Mouse (Mus musculus): ENCODE measurements around the gene Prr7.

Gene Prr7

DNA sequence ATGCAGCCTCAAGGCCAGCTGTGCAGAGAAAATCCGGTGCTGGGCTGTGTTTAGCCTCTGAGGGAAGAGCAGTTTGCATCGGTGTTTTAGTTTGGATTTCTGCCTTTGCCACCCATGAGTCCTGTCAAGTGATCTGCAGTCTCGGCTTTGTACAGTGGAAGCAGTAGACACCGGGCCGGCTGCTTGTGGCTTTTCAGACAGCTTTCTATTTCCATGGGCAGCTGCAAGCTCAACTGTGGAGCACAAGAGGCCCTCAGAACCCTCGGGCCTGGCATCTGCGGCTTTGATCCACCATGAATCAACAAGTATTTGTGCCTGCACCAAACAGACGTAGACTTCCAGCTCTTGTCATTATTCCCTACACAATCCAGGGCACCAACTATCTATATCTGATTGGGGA lies 38.3 kb downstream of the Prr7 start:
- in situ Hi-C loops (cut with MboI; ENCODE audit: low sequenced_read_pairs), result no loop called here

DNA sequence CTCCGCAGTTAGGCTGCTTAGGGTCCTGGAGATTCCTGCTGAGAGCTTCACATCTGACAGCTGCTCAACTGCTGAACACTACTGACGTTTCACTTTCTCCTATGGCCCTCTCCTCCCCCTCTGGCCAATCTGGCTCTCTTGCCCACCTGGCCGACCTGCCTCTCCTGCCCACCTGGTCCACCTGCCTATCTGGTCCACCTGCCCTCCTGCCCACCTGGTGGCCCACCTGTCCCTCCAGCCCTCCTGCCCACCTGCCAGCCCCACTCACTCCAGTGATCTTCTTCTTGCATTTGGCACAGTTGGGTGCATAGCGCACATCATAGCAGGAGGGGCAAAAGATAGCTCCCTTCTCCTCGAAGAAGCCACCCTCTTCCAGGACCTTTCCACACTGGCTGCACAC lies 40.3 kb downstream of the Prr7 start:
- in situ Hi-C loops (cut with MboI; ENCODE audit: low sequenced_read_pairs), result no loop called here

DNA sequence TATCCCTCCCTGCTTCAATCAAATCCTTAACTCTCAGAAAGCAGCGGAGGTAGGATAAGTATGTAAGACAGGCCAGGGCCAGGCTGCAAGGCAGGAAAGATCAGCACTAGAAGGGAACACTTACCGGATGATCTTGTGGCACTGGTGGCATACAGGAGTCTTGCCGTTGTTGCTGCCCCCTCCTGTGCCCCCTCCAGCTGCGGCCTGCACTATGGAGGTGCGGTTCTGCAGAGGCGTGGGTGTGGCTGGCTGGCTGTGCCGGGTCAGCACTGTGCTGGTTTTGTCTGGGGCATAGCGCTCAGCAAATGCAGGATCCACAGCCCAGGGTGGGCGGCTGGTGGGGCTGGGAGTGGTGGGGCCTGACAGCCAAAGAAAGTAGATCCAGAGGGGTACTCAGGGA lies 41.7 kb downstream of the Prr7 start:
- in situ Hi-C loops (cut with MboI; ENCODE audit: low sequenced_read_pairs), result no loop called here

DNA sequence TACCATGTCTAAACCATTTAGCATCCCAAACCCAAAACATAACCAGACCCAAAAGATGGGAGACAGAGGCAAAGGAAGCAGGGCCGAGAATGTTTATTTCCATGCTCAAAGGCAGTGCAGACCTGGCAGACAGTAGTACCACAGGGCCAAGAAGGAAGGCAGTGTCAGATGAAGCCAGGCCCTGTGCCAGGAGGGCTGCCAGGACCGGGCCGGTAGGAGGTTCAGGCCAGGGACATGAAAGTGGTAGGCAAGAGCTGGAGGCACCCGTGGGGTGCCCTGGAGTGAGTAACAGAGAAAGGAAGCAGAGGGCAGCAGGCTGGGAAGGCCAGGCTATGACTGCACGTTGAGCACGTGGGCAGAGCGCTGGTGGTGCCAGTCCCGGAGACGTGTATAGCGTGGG lies 42.6 kb downstream of the Prr7 start:
- in situ Hi-C loops (cut with MboI; ENCODE audit: low sequenced_read_pairs), result no loop called here

DNA sequence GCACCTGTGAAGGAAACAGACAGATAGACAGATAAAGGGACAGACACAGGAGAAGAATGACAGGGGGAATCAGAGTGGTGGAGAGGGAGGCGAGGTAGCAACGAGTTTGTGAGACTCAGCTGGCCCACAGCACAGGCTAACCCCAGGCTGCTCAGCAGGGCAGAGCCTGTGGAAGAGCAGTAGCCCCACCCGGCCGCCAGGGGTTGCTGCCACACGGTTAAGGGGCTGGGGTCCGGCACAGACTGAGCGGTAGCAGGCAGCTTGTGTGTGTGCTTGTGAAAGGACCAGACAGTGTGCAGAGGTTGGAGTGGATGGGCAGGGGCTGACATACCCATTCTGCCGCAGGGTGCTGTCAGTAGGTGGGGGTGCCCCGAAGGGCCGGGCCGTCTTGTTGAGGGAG lies 43.8 kb downstream of the Prr7 start:
- in situ Hi-C loops (cut with MboI; ENCODE audit: low sequenced_read_pairs), result no loop called here

DNA sequence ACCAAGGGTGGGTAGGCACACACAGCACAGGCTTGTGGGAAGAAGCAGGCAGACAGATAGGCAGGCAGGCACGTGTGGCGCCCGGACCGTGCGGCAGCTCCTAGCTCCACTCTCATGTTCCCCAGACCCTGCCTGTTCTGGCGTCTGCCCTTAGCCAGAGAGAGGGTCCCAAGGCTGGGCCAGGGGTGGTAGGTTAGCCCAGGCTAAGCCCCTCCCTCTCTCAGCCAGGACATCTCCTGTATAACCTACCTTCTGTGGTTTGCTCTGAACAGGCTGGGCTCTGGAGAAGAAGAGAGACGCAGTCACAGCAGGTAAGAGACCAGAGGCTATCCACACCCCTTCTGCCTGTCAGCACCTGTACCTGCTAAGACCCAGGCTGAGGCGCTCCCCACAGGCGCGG lies 44.5 kb downstream of the Prr7 start:
- in situ Hi-C loops (cut with MboI; ENCODE audit: low sequenced_read_pairs), result no loop called here

DNA sequence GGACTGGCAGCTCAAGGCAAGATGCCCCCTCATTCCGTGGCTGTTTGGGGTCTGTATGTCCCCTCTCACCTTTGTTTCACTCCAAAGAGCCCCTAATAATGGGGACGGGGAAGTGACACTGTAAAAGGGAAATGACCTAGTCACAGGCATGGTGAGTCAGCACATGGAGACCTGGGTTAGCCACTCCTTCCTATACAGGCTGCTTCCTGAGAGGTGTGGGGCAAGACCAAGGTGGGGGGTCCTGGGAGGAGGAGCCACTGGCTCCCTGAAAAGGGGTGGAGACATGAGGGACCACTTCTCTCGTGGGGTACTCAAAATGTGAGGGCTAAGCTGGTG lies 46.2 kb downstream of the Prr7 start:
- in situ Hi-C loops (cut with MboI; ENCODE audit: low sequenced_read_pairs), result no loop called here

DNA sequence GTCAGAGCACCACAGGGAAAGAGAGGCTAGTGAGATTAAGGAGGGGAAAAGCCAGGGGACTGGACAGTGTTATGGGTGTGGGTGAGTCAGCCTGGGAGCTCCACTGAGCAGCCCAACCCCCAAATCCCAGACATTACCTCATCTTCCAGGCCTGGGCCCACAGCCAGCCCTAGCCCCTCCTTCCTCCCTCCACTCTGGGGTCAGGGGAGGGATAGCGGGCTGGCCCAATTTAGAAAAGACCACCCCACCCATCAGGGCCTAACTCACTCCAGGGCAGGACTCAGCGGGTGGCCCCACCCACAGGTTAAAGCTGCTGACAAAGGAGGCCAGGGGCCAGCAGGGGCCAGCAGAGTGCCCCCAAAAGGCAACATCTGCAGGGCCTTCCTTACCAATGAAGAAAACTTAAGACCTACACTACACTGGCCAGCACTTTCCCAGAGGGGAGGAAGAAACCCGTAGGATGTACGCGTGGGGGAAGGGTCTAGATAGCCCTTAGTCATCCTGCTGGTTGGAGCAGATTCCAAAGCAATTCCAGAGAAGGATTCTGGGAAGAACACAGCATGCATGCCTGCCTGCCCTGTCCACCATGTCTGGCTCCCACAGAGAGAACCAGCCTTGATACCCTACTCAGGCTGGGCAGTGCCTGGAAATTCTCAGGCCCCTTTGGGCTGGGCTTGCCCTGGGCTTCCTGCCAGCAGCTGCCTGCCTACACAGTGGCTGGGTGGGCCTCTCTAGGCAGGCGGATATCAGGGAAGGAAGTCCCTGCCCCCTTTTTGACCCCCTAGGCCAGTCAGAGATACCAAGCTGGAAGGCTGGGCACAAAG lies 46.8 kb downstream of the Prr7 start:
- in situ Hi-C loops (cut with MboI; ENCODE audit: low sequenced_read_pairs), result no loop called here

DNA sequence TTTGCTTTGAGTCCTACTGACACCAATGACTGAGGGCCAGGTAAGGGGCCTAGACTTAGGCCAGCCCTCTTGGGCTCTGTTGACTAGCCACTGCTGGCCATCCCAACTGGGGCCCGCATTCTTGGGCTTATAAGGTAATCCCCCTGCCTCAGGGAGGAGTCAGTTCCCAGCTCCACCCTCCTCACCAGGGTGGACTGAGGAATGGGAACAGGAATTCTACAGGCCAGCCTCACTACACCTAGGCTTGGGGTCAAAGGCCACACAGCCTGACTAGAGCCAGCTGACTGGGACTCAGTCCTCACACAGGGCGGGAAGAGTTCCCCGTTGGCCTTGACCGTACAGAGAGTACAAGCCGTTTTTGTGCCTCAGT lies 47.4 kb downstream of the Prr7 start:
- in situ Hi-C loops (cut with MboI; ENCODE audit: low sequenced_read_pairs), result no loop called here

DNA sequence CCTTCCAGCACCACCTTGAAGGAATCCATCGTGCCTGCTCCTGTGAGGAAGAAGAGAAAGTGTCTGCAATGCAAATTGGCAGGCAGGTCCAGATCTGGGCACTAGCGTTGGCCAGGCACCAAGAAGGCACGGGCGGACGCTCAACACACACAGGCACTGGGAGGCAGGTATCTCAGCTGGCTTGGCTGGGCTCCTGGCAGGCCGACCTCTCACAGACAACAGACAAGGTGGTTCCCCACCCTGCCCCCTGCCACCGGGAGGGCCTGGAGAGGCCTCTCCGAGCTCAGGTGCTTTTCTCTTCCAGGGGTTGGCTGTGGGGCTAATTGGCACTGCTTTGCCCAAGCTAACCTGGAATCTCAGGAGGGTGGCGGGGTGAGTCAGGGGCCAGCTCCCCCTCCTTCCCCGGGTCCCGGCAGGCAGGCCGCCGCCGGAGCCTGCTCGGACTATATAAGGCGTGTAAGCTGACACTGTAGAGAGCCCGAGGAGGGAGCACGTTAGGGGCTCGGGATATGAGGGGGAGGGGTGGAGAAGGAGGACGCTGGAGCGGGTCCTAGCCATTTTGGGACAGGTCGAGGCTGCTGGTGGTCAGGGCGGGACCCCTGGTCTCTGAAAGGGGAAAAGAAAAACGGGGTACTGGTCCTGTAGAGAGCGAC lies 48.4 kb downstream of the Prr7 start:
- in situ Hi-C loops (cut with MboI; ENCODE audit: low sequenced_read_pairs), result no loop called here

DNA sequence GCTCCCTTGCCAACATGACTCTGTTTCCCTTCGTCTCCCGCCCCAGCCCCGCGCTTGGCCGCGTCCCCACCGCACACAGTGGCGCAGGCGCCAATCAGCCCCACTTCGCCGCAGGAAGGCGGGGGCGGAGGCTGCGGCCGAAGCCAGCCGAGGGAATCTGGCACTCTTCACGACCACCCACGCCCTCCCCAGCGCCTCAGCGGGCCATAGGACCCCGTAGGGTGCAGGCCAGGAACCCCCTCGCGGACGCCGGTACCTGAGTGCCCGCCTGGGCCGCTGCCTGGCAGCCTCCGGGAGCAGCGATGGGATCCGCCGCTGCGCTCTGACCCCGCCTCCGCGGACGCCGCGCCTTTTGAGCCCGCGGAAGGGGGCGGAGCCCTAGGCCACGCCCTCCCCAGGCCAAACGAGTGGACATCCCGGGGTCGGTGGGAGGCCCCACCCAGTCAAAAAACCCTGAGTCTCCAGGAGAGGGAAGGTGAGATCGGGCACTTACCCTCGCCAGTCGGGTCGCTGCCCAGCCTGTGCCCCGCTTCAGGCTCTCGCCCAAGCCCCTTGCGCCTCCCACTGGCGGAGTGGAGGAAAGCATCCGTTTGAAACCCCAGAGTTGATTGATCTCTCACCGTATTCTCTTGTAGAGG lies 49.2 kb downstream of the Prr7 start, which contains the start of gene Pdlim7:
Gene Pdlim7 (minus strand): TSS at position 566 of the 638 bp plus-strand sequence.
- in situ Hi-C loops (cut with MboI; ENCODE audit: low sequenced_read_pairs), result no loop called here

DNA sequence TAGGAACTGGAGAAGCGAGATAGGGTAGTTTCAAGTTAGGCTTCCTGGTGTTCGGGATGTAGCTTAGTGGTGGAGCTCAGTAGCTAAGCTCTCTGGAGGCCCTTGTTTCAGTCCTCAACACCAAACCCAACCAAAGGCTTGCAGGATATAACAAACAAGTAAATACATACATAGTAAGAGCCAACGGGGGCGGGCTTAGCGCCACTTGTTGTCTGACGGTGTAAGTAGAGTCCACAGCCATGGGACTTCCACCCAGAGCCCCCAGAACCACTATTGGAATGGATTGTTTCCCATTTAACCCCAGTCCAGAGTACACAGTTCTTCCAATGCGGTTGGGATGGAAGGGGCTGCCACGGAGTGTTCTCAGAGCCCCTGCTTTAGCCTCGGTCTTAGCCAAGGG lies 49.8 kb downstream of the Prr7 start:
- in situ Hi-C loops (cut with MboI; ENCODE audit: low sequenced_read_pairs), result no loop called here

DNA sequence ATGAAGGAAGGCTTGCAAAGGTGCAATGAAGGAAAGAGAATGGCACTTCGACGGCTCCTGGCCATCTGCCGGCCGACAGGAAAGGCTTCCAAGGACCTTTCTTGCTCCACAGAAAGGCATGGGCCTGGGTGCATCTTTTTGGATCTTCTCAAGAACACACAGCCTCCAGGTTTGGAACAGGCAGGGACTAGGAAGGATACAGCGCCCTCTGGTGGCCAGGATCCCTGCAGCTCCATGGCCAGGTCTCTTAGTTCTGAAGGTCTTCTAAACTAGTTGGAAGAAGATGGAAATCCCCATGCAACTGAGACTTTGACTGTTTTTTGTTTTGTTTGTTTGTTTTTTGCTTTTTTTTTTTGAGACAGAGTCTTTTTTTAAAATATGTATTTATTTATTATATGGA lies 52.9 kb downstream of the Prr7 start:
- in situ Hi-C loops (cut with MboI; ENCODE audit: low sequenced_read_pairs), result no loop called here

DNA sequence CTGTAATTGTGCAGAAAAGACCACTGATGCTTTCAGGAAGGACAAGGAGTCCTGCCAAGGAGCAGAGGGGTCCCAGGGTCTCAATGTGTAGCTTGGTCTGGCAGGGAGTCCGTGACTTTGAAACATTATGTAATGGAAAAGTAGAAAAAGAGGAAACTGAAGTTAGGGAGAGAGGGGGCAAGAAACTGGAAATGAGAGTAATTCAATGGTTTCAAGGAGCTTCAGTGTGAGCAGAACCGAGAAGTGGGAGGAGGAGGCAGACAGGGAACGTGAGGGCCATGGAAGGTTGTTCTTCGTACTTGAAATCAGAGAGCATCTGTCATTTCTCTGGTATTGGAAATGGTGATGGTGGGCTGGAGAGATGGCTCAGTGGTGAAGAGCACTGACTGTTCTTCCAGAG lies 55.5 kb downstream of the Prr7 start:
- in situ Hi-C loops (cut with MboI; ENCODE audit: low sequenced_read_pairs), result loop anchor here (10.0 kb wide), 1 partner anchor 105 kb away; the partner anchor contains the start of gene Pfn3

DNA sequence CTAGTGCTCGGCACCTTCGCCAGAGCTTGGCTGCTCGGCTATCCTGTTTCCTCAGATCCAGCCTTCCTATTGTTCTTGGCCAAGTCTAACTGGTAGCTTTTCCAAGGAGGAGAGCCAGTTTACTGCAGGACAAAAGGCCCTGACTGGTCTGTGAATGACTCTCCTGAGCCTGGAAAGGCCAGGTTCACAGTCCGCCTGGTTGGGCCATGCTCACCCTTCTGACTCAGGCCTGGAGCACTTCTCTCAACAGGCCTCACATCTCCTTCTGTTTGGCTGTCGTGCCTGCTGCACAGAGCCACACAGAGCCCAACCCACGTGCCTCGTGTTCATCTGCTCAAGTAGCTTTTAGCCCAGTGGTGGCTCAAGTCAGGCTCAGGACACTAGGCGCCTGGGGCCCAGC lies 58.7 kb downstream of the Prr7 start:
- in situ Hi-C loops (cut with MboI; ENCODE audit: low sequenced_read_pairs), result loop anchor here (10.0 kb wide), 1 partner anchor 108 kb away; the partner anchor contains the start of gene Pfn3

Data from CH12F3 (cell line).